Mouse (Mus musculus) heart, postnatal 36 days (tissue): ENCODE results near the gene Fut11. TPM values are rescaled to one million over a fixed set of nuclear protein-coding genes. Genes with fewer than 3 reads are reported as not detected.

Source experiments
- DNase-seq, 2 experiments: peaks; one replicate each; pipeline ENCODE4 v3.0.0; 2021 to 2022
- intact Hi-C: fragments of 180-260 bp; cut with DNase I; formaldehyde crosslinking; loops from one replicate; pipeline ENCODE4 v1.15.1; 2025
- microRNA-seq, 2 experiments: library from miRNA; unstranded; fragments of <30 nt; microRNA quantifications; one replicate each; pipeline ENCODE4 v1.2.0; 2021; ENCODE audit warnings: borderline number of aligned reads in 2 of 2
- total RNA-seq, 2 experiments: library from RNA; stranded (reverse); gene quantifications; 2 replicates each; pipeline ENCODE4 v1.2.3; 2021

Fut11 gene
- total RNA-seq, 2 experiments from 2014 or later = 6.6 to 7.1 TPM

DNA sequence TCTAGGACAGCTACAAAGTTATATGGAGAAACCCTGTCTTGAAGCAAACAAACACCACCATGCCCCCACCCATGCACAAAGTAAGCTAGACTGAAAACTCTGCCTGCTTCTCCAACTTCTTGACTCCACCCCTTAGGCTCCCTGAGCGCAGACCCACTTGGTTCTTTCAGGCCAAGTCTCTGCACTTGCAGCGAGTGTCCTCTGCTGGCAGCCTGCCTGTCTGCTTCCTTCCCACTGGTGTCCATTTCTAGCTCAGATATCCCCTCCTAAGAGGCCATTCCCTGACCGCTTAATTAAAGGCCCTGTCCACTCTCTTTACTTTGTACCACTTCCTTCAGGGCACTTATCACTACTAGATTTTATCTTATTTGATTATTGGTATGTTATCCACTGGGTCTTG, 48.8 kb downstream of the Fut11 start:
- intact Hi-C loops = loop anchor here (2.0 kb wide), 1 partner anchor 15 kb away; no protein-coding TSS in a partner anchor

GRCm38 (mm10) chr14:20746935-20747334, 52.2 kb downstream of the Fut11 start:
- intact Hi-C loops = no loop called here
- DNase-seq = no peak

More for the DNA sequence above, 48.8 kb downstream of the Fut11 start:
- no peak for DNase-seq

DNA sequence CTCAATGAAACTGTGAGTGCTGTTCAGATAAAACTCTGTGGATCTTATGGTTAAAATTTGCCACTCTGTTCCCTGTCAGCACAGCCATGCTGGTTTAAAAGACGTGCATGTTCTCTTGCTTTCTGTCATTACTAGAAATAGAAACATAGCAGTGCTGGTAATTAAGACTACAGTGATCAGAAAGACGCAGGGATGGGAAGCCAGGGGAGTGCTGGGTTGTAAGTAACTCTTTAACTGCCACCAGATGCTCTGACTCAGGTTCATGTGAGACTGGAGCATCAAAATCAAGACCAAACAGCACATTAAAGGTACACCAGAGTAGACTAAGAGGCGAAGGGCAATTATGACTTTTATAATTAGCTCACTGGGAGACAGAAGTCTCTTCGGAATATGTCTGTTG, 53.6 kb downstream of the Fut11 start:
- no peak for DNase-seq
- intact Hi-C loops = no loop called here

DNA sequence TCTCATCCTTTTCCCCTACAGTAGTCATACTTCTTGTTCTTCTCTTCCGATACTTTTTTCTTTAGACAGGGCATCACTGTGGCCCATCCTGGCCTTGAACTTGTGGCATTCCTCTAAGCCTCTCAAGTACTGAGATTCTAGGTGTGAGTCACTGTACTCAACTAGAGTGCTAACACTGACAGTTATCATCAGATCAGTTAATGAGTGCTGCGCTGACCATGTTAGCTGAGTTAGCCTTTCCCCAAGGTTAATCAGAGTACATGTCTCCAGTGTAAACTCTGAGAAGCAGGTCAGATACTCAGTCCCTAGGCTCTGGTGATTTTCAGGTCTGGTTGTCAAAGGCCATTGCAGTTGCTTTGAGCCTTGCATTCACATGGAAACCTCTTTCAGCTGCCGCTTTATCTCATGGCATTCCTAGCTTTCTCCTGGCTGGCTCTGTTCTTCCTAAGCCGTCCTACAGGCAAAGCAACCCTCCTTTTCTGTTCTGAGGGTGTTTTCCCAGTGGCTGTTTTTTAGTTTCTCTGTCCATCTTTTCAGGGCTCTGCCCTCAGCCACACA, 54.8 kb downstream of the Fut11 start:
- intact Hi-C loops = no loop called here
- no peak for DNase-seq

- intact Hi-C loops = no loop called here
- no peak for DNase-seq
Observed at GRCm38 (mm10) chr14:20750503-20750902, 55.7 kb downstream of the Fut11 start.

Small RNA genes lying within 50 kb of the gene (microRNA-seq; reads per million reads assigned to microRNA genes)
- 0.67 to 1.4 reads per million in 2 experiments for gene Mir6946

Other genes starting within 250 kb of the Fut11 start
- not detected for gene Cfap70, start 242.7 kb upstream of the Fut11 start, total RNA-seq
- gene Anxa7, start 214.8 kb upstream of the Fut11 start, total RNA-seq = 10 to 100 TPM; 52.3 to 55.4 TPM
- under 1 TPM; 0.41 to 0.58 TPM for gene Mss51, start 198.1 kb upstream of the Fut11 start, total RNA-seq
- 10 to 100 TPM; 64.4 to 65.0 TPM for gene Ppp3cb, start 148.4 kb upstream of the Fut11 start, total RNA-seq
- gene Usp54, start 53.9 kb upstream of the Fut11 start, total RNA-seq = 10 to 100 TPM; 20.9 to 21.1 TPM
- under 1 TPM; 0.92 to 1.00 TPM for gene Myoz1, start 38.4 kb upstream of the Fut11 start, total RNA-seq
- gene Synpo2l, start 26.6 kb upstream of the Fut11 start, total RNA-seq = 100 to 1,000 TPM; 111 to 118 TPM
- gene Sec24c, start 20.7 kb upstream of the Fut11 start, total RNA-seq = 100 to 1,000 TPM in 1 of 2 experiments, 10 to 100 TPM in 1; 97.8 to 104 TPM
- gene Chchd1, start 8.0 kb downstream of the Fut11 start, total RNA-seq = 100 to 1,000 TPM; 120 to 123 TPM
- gene Zswim8, start 12.6 kb downstream of the Fut11 start, total RNA-seq = 10 to 100 TPM; 45.4 to 47.8 TPM
- gene Ndst2, start 39.6 kb downstream of the Fut11 start, total RNA-seq = 10 to 100 TPM; 10.6 to 10.8 TPM
- gene Camk2g, start 99.1 kb downstream of the Fut11 start, total RNA-seq = 10 to 100 TPM; 51.4 to 52.8 TPM
- gene Plau, start 141.7 kb downstream of the Fut11 start, total RNA-seq = 1 to 10 TPM; 6.1 to 6.2 TPM
- 100 to 1,000 TPM; 113 to 137 TPM for gene Vcl, start 234.4 kb downstream of the Fut11 start, total RNA-seq